Mouse (Mus musculus): ENCODE measurements at regions not wholly inside any gene's neighbourhood (a gene's known extent, or its start where the extent isn't known, plus 50 kb on each side); places are given as distances from the start of the nearest gene placed in this dataset.
A peak's percentile ranks its signal among the peaks of the same experiment; 100 is the strongest.

DNA sequence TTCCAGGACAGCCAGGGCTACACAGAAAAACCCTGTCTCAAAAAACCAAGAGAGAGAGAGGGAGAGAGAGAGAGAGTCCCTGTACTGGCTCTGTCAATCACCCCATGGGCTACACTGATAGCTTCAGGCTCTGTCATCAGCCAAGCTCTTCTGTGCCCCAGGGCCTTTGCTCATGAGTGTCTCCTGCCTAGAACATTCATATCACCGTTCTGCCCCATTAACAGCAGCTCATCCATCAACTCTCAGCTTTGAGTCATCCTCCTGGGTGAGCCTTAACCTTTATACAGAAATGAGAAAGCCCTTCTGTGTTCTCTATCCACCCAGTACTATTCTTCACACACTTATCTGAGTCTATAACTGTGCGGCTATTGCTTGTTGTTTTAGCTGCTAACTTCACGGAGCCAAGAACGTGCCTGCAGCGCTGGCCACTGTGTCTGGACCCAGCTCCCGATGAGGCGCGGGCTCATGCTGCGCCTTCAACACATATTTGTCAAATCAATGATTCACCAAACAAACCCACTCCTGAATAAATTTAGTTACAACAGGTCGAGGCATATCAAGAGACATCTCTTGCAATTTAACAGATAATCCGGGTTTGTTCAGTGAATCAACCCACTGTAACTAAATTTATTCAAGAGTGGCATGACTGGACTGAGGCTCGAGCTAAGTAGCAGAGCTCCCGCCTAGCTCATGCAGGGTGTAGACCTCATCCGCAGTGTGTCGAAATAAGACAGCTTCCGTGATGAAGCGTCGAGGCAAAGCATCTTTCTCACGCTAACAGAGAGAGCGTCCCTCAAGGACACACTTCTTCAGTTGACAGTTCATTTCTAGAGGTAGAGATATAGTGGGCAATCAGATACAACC, 152.1 kb downstream of the Katnal1 start:
- DNase-seq (ENCODE audit: low spot score in 2 of 2) = no peak

DNA sequence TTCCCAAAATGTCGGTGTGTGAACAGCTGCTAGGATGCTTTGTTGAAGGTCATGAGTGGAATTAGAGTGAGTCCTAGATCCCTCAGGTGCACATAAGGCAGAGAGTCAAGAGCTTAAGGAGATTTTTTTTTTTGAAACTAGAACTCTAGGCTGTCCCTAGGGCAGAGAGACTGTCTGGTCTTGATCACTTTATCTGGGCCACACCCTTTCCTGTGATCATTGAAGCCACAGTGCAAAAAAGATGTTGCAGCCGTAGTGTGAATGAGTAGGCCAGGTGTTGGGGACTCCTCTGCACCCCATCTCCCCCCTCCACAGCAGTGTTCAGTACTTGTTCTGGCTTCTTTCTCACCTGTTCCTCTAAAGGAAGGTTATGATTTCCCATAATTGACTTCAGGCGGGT, 153.9 kb downstream of the Katnal1 start:
- DNase-seq (ENCODE audit: low spot score in 2 of 2) = no peak

DNA sequence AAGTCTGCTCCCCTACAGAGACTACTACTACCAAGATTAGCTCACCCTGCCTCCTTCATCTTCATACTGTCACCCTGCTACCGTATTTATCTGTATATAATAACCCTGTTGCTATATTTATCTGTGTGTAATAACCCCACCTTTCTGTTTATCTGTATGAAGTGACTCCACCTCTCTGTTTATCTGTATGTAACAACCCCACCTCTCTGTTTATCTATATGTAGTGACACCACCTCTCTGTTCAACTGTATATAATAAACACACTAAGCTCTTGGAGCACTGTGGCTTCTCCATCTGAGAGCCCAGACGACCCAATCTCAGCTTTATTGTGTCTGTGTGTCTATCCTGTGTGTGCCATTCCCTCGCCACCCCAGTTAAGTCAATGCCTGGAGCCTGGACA, 154.7 kb downstream of the Katnal1 start:
- no peak for DNase-seq (ENCODE audit: low spot score in 2 of 2)

DNA sequence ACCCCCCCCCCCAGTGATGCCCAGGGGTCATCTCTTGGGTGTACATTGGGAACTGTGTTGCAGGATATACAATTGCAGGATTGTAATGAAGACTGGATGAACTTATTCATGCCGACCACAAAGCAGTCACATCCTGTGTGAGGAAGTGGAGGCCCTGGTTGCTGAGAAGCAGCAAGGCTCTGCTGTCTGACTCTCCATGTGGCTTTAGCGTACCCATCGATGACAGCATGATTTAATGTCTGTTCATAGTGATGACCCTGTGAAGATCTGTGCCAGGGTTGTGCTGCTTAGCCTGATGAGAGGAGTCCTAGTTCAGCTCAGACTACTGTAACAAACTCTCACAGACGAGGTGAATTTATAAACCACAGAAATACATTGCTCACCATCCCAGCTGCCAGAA, 159.7 kb downstream of the Katnal1 start:
- no peak for DNase-seq (ENCODE audit: low spot score in 2 of 2)

DNA sequence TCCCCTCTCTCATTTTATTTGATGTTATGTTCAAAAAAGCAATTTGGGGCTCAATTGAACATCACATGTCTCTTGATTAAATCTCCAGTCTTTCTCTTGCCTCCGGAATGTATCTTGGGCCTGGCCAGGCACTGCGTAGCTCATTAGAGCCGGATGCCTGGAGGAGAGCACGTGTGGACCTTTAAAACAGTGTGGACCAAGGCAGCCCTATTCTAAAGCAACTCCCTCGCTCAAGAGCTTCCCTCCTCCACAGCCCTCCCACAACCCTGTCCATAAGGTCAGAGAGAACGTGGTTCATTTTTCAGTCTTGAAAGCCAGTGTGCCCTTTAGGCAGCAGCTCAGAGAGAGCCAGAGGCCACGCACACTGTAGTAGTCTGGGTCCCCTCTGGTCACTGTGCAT, 160.8 kb downstream of the Katnal1 start:
- DNase-seq (ENCODE audit: low spot score in 2 of 2) = no peak

DNA sequence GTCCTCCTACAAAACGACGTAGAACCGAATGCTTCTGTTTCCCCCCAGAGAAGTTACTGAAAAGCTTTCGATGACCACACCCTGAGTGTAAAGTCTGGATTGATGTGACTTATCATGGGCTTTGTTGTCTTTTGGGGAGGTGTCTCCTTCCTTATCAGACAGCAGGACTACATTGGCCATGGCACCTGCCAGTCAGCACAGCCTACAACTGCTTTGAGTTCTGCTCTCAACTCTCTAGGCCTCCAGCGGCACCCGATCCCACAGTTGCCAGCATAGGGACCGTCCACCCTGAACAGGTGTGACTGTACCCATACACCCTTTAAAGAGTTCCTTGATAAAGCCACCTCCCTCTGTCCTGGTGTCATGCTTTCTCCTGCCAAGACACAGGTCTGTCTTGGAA, 163.1 kb downstream of the Katnal1 start:
- DNase-seq (ENCODE audit: low spot score in 2 of 2) = no peak

DNA sequence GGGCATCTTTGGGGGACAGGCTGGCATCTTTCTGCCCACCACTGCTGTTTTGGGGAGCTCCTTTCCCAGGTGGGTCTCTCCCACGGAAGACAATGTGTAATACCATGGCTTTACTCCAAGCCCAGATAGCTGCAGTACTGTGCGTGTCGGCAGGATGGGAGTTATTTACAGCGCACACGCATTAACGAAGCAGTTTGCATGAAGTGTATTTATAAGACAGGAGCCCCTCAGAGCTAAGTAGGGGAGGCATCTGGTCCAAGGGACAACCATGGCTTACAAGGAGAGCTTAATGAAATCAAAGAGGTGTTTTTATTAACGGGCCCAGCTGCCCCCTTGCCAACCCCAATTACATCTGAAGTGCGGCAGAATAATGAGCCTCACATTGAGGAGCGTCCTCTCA, 169.0 kb downstream of the Katnal1 start:
- DNase-seq (ENCODE audit: low spot score in 2 of 2) = no peak

DNA sequence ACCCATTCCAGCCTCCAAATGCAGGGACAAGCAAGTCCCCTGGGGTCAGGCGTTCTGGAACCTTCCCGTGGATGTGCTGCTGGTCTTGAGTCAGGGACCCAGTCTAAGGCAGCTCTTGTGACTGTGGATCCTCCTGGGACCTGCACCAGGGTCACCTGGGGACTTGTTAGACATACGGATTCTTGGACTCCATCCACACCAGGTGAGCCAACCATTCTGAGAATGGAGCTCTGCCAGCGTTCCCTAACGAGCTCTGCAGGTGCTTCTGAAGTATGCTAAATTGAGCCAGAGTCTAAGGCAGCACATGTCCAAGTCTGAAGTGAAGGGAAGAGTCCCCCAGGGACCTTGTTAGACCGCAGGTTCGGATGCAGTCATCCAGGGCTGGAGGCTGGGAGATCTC, 170.3 kb downstream of the Katnal1 start:
- no peak for DNase-seq (ENCODE audit: low spot score in 2 of 2)

DNA sequence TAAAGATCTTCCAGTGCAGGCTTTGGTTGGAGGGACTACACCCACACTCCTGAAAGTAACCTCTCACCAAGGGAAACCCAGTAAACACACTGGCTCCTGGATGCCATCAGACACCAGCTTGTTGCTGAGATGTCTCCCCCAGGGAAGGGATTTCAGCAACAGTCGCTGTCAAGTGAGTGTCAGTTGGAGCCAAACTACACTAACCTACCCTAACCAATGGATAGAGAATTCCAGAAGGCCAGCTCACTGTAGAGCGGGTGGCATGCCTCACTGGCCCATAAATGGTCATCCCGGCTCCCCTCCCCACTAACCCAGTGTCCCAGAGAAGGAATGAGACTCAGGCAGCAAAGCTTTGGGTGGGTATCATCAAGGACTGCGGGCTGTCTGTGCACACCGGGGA, 171.4 kb downstream of the Katnal1 start:
- no peak for DNase-seq (ENCODE audit: low spot score in 2 of 2)

DNA sequence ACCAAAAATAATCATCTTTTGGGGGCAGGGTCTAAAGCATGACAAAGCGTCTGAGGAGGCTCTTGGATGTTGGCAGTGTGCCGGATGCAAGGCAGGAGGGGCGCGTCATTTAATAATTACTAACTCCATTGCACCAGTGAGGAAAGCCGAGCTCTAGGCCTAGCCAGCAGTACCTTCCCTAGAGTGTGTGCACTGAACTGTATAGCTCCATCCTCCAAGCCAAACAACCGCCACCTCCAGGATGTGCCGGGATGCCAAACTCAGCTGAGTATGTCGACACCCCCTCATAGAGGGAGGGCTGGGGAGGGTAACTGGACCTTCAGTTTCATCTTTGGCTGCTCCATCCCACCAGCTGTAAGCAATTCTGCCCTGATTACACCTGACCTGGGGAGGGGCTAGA, 171.9 kb downstream of the Katnal1 start:
- DNase-seq (ENCODE audit: low spot score in 2 of 2) = no peak

DNA sequence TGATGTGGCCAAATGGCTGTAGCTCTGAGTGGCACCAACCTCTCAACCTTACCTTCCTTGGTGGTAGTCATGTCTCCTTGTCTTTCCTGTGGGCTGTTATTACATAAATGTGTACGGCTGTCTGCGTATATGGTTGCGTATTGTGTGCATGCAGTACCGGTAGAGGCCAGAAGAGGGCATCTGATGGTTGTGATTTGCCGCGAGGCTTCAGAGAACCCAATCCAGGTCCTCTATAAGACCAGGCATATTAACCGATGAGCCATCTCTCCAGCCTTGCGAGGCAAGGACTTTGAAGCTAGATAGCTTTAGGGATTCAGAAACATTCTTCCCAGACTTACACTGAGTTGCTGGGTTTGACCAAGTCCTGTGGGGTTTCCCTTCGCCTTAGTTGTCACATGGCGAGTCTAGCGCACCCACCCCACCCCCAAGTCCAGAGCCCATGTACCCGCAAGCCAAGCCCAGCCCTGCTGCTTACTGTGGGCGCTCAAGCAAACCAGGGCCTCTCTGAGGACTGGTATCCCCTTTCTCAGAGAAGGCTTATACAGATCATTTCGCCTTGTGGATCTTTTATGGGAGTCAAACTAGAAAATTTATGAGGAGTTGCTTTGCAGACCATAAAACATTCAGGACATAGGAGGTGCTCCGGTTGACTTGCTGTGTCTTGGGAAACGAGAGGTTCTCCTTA, 172.7 kb downstream of the Katnal1 start:
- DNase-seq (ENCODE audit: low spot score in 2 of 2) = no peak

DNA sequence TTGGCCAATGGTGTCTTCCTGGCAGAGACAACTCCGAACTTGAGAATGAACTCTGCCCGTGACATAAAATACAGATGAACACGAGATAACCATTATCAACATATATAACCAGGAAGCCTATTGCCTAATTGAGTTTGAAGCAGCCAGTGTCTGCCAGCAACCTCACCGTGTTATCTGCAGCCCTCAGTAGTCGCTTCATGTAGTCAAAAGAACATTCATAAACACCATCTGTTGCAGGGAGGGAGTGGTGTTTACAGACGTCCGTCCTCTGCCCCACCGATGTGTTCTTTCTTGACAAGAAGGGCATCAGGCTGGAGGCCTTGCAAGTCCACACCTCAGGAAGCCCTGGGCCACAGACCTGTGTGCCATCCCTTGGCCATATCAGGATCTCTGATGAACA, 173.3 kb downstream of the Katnal1 start:
- DNase-seq (ENCODE audit: low spot score in 2 of 2) = no peak

DNA sequence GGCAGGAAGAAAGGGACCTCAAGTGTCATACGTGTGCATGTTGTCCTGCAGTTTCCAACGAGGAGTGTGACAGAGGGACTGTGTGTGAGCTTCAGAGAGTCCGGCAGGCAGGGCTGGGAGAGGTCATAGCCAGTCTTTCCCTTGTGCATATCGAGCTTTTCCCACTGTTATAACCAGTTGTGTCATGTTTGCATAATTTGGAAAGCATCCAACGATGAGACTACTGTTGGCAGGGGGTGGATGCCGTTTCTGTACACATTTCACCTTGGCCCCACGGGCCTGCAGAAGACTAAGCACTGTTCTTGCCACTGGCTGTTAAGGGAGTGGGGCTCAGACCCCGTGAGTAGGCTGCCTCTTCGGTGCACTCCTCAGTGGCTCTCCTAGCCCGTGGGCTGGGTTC, 174.2 kb downstream of the Katnal1 start:
- no peak for DNase-seq (ENCODE audit: low spot score in 2 of 2)

DNA sequence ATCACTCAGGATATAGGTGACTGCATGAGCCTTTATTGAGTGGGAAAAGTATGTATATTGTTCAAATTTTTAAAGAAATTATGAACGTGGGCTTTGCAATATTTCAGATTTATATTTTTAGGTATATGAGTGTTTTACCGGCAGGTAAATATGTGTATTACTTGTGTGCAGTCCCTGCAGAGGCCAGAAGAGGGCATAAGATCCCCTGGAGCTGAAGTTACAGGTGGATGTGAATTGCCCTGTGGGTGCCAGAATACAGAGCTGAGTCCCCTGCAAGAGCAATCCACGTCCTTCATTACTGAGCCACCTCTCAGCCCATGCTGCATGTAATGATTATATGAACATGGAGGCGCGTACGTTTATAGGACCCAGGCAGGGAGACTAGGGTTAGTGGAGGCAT, 174.8 kb downstream of the Katnal1 start:
- DNase-seq (ENCODE audit: low spot score in 2 of 2) = no peak

DNA sequence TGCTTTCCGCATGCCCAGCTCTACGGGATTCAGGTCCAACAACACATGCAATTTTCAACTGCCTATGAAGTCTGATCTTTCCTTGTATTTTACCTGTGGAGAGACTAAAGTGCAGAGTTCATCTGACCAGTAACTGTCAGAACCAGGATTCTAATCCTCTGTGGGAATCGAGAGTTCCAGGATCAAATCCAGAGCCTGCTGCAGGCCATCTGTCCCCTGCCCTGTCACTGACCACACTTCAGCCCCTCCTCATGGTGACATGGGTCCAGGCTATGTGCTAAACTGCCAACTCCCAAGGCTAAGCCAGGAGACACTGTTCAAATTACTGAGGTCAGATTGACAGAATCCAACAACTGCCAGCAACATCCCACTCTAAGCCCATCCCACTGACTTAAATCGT, 175.7 kb downstream of the Katnal1 start:
- DNase-seq (ENCODE audit: low spot score in 2 of 2) = no peak

DNA sequence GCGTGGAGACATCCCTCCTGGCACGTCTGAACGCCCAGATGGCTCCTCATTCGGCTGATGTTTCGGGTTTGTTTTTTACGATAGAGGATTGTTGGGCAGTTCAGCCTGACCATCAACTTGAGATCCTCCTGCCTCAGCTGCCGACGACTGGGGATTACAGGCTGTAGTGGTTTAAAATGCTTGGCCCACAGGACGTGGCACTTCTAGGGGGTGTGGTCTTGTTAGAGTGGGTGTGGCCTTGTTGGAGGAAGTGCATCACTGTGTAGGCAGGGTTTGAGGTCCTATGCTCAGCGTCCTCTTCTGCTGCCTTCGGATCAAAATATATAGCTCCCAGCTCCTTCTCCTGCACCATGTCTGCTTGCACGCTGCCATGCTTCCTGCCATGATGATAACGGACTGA, 177.1 kb downstream of the Katnal1 start:
- no peak for DNase-seq (ENCODE audit: low spot score in 2 of 2)

DNA sequence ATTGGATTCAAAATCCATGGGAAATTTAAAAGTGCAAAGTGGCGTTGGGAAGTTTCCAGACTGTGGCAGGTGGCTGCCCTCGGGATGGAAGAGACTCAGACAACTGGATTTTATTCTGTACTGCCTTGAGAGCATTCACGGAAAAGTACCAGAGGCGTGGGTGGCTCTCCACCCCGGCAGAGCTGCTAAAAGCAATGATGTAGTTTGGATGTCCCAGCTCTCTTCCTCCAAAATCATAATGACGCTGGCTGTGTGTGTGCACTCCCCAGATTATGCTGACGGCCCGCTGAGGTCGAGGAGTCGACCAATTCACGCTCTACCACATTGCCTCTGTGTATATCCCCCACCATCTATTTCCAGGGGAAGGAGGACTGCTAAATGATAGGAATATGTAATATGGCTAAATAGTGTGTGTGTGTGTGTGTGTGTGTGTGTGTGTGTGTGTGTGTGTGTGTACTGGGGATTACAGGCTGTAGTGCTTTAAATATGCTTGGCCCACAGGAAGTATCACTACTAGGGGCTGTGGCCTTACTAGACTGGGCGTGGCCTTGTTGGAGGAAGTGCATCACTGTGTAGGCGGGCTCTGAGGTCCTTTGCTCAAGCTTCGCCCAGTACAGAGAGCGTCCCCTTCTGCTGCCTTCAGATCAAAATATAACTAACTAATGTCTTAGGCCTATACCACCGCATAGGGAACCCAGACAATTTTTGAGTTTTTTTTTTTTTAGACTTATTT, 179.0 kb downstream of the Katnal1 start:
- peak; percentile 70 to 86 for DNase-seq (ENCODE audit: low spot score in 2 of 2)

DNA sequence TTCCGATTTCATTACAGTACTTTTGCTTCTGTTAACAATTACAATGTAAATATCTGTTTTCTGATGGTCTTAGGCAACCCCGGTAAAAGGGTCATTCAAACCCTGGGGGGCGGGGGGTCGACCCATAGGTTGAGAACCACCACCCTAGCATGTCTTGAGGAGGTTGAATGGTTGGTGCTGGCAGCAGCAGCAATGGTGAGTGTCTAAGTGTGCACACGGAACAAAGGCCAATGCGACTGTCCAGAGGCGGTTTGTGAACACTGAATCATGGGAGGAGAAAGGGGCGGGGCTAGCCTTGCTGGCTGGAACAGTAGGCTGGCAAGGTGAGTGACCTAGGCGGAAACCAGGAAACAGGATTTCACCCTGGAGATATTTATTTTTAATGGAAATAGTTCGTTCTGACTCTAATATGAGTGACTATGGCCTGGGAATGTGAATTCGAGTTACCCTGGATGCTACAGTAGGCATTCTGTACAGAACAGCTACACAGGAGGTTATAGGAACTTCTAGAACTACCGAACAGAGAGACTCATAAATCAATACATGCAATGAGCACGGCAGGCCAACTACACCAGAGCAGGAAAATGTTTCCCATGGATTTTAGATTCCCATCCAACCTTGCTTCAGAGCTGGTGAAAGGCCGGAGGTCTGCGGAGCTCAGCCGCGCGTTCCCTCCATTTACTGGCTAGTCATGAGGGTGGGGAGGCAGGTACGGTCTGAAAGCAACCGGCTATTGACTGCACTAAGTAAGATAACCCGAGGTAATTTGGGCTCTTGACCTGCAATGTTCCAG, 181.0 kb downstream of the Katnal1 start:
- DNase-seq (ENCODE audit: low spot score in 2 of 2) = no peak

DNA sequence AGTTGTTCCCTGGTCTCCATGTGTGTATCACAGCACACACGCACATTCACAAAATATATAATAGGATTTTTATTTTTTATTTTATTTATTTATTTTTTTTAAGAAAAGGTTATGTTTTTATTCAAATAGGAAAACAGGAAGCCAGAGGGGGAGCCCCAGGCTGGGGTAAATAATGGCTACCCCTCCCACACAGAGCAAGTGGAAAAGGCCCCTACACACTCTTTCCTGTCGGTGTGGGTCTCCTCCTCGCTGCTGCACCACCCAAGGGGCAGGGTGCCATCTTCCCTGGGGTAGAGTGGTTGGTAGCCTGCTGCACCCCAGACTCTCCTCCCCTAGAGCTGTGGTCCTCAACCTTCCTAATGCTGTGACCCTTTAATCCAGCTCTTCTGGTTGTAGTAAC, 181.6 kb downstream of the Katnal1 start:
- no peak for DNase-seq (ENCODE audit: low spot score in 2 of 2)

DNA sequence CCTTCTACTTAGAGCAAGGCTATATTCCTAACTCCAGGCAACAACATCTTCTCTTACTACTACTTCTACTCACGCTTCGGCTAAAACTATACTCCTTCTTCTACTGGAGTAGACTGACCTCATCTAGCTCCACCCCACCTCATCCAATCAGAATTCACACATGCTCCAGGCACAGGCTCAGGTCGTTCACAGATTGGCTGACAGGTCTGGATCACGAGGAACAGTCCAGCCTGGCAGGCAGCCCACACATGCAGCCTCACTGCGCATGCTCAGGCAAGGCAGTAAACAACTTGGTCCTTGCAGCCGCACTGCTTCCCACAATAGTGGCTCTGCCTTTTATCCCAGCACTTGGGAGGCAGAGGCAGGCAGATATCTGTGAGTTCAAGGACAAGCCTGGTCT, 182.4 kb downstream of the Katnal1 start:
- peak; percentile 36 to 45 for DNase-seq (ENCODE audit: low spot score in 2 of 2)

DNA sequence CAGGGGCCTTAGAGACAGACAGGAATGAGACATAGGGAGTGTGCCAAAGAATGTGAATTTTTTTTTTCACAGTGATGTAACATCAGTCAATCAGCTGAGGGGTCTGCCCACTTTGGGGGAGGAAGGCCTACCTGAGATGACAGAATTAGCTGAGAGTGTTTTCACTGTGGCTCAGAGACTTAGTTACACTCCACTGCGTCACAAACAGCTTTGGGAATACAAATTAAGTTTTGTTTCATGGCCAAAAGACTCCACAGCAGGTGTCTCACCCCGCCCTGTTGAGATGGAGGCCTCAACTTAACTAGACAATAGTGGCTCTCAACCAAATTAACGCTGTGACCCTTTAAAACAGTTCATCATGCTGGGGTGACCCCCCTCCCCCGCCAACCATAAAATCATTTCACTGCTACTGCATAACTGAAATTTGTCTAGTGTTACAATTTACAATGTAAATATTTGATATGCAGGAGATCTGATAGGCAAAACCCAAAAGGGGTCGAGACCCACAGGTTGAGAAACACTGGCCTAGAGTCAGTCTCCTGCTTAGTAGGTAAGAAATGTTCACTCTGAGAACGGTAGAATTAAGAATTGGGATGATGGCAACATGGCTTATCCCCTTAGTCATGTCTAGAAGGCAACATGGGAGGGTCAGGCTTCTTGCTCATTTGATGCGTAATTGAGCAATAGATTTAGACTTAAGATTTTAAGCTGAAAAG, 184.3 kb downstream of the Katnal1 start:
- DNase-seq (ENCODE audit: low spot score in 2 of 2) = no peak

Measured in frontal cortex, postnatal 36 days (tissue).